Mouse (Mus musculus): ENCODE measurements at regions not wholly inside any gene's neighbourhood (a gene's known extent, or its start where the extent isn't known, plus 50 kb on each side); places are given as distances from the start of the nearest gene placed in this dataset.

DNA sequence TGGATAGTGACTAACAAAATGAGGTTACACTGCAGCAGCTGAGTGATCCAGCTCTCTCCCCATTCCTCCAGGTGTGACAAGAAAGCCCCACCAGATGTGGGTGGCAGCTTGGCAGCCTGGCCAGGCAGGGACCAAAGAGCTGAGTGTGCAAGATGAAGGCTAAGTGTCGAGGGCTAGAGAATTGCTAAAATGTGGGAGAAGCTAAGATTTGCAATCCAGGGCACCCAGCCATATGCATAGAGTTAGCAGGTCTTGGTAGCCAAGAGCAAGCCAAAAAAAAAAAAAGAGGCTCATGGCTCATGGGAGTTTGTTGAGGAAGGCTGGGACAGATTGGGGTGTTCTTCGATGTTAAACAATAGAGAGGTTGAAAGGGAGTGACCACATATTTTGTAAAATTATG, 468.0 kb downstream of the Etnk1 start:
- no peak for DNase-seq

DNA sequence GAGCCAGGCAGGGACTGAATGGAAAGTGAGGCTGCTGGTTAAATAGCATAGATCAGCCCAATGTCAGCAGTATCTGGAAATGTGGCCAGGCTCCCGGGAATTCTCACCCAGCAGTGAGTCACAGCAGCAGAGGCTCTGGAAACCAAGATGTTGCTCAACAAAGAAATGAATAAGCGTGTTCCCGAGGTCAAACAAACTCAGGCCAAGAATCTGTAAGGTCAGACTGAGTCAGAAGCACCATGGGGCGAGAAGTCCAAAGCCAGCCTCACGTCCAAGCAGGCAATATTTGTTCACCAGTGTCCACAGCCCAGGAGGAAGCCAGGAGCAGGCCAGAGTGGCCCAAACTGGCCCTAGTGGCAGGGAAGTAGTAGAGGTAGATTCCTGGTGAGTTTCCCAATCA, 473.6 kb downstream of the Etnk1 start:
- peak; percentile 72 for DNase-seq

DNA sequence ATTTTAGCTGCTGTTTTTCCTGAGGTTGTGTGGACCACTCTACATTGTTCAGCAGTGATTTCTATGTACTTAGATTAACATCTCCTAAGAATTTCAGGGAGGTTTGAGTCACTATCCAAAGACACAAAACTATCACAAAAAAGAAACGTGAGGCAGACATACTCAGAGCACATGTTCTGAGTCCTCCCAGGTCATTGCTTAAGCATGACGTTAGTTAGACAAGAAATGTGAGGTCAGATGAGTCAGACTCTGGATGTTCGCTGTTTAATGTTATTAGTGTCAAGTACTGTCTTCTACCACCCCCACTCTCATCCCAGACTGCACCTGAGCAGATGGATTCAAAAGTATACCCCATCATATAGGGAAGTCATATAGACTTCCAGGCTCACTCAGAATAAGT, 475.0 kb downstream of the Etnk1 start:
- no peak for DNase-seq

DNA sequence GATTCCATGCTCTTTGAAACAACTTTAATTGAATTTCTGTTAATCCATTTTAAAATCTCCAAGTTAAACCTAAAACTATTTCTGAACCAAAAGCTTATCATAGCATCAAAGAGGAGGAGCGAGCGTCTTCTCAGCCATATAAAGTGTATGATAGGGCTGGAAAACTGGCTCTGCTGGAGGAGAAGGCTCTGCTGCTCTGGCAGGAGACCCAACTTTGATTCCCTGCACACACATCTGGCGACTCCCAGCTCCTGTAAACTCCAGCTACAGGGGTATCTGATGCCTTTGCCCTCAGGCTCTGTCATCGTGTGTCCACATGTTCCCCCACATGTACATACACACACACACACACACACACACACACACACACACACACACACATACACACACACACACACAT, 479.0 kb downstream of the Etnk1 start:
- DNase-seq, result no peak

DNA sequence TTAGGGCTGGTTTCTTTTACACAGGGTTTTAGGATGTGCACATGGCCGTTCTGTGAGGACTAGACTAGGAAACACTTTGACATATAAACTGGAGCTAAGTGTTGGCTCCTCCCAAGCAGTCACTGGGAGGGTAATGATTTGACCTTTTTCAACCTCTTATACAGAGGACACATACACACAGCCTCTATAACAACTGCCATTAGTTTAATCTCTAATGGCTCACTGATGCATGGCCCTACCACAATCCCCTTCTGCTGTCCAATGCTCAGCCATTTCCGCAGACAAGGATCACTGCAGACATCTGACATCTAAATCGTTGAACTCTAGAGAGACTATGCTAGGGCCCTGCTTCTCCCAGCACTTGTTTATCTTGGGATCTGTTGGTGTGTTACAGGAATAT, 481.5 kb downstream of the Etnk1 start:
- DNase-seq, result no peak

DNA sequence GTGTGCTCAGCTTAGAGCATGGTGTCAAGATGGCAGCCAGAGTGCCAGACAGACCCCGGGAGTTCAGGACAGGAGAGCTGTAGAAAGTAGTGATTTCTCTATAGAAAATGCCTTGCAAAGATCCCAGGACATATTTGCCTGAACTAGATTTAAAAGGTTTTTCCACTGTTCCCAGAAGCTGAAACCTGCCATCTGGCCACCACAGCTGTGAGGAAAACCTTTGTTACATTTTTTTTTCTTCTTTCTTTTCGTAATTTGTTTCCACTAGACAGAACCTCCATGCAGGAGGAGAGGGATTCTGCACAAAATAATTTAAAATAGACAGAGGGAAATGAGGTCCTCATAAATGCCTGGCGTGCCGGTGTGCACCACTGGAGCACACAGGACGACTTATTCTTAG, 489.6 kb downstream of the Etnk1 start:
- DNase-seq, result no peak

DNA sequence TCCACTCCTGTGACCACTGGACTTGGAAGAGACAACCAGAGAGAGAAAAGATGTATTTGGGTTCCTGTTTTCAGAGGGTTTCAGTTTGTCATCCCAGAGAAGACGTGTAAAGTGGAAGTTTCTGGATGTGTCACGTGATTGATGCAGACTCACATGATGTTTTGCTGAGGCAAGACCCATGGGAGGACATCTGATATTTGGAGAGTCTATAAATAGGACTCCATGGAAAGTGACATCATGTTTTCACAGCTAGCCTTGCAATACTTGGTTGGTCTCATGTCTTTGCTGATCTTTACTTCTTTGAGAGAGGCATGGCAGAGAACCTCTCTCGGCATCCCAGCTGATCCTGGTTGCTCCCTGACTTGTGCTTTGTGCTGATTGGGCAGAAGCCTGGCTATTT, 493.8 kb downstream of the Etnk1 start:
- DNase-seq, result no peak

DNA sequence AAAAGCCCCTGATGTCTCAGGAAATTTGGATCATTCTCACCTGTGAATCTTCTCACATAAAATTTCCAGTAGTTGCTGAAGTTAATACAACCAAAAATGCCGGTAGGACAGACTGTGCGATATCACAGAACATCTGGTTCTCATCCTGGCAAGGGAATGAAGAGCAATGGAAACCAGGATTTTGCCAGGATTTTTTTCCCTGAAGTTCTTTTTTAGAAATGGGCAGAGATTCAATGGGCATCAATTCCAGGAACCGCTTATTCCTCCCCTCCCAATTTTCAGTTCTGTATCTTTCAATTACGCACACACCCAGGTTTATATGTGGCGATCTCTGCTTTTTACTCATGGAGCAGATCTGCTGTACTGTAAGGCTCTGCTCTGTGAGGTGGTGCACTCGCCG, 496.3 kb downstream of the Etnk1 start:
- DNase-seq, result peak; percentile 1

DNA sequence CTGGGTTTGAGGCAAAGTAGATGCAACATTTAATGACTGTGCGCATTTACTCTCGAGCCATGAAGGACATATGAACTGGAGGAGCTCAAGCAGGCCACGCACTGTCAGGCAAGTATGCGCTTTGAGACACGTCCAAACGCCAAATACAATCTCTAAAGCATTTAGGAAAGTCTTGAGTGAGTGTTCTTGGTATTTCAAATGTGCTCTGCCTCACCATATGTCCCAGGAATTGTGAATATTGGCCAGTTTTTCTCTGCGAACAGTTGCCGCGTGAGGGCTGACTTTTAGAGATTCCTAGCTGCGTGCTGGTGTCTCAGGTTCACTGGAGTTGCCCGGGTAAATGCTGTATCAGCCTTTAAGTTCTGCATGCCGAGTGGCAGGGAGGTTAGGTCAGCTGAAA, 498.4 kb downstream of the Etnk1 start:
- no peak for DNase-seq

DNA sequence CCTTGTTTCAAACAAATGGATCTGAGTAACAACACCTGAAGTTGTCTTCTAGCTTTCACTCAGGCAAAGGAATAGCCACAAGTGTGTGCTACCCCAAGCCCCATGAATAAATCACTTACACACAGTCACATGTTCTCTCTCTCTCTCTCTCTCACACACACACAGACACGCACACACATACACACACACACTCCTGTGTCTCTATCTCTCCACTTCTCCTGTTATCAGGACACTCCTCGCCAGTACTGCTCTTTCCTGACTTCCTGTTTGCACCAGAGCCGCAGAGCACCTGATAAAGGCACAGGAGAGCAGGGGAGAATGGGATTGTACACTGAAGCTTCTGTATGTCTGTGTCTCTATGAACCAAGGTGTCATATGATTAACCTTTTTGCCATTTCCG, 501.5 kb downstream of the Etnk1 start:
- DNase-seq, result no peak

DNA sequence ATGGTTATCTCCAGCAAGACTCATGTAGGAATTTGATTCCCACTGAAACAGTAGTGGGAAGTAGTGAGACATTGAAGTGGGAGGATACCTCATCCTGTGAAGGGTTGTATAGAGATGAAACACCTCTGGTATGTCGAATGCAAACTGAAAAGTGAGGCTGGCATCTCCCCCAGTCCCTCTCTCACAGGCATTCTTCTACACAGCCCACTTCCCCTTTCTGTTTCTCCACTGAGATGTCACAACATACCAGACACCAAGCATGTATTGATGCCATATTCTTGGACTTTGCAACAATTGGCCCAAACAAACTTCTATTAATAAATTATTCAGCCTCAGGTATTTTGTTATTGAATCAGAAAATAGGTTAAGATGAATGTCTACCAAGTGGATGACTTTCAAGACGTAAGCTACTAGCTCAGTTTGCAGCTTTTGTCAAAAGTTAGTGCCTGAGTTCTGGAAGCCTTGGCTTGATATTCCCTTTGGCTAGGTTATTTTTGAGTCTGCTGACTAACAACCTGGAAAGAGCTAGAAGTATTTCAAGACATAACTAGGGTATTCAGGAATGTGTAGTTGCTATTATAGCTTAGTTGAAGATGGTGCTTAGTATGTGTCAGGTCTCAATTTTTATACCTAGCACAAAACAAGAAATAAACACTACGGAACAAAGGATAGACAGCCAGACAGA, 502.6 kb downstream of the Etnk1 start:
- DNase-seq, result no peak

DNA sequence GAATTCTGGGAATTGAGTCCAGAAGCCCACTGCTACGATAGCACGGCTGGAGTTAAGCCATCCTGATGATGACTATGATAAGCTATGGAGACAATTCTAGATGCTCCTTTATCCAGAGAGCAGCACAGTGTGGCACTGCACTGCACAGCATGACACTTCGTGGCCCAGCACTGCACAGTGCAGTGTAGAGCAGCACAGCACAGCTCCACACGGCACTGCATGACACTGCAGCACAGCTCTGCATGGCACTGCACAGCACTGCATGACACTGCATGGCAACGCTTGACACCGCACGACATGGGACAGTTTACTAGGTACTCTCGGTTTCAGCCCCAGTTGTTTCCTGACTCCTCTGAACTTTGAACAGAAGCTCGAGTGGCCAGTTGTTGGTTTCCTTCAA, 523.1 kb downstream of the Etnk1 start:
- no peak for DNase-seq

DNA sequence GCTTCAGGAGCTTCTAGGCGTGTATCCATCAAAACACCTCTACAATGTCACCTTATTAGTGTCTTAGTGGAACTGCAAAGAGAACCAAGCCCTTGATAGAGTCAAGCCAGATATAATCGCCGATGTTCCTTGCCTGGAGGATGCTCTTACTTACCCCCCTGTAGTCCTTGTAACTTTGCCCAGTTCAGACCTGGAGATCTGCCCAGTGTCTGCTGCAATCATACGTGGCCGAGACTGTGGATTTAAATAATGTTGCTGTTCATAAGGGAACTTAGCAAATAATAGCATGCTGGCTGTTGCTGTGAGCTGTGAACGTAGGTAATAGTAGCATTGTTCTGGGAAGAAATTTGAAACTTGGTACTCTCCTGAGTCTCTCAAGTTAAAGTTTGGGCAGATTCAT, 523.8 kb downstream of the Etnk1 start:
- no peak for DNase-seq

DNA sequence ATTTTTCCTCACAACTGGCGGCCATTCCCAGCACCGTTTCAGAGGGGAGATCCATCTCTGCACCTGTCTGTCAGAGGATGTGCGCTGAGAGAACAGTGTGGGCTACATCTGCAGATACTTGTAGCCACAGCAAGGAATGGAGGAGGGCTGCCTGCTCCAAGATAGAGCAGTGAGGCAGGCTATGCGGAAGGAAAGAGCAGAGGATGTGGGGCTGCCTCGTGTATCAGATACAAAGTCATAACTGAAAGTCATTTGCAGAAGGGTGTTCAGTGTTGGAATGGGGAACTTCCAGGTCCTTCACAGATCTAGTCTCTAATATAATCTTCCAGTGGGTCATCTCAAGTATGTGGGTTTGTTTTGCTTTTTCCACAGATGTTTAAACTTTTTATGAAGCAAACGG, 531.0 kb downstream of the Etnk1 start:
- DNase-seq, result no peak

DNA sequence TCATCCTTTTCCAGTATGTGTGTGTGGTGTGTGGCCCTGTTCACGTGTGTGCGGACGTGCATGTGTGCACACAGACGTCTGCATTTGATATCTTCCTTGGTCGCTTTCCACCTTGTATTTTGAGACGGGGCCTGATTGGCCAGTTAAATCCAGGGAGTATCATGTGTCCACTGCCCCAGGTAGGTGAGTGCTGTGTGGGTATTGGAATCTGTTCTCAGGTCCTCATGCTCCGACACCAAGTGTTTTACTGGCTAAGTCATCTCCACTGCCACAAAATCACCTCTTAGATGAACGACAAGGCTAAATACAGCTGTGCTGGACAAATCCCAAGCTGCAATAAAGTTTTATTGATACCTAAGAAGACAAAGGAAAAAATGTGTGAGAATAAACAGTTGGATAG, 537.0 kb downstream of the Etnk1 start:
- DNase-seq, result no peak

DNA sequence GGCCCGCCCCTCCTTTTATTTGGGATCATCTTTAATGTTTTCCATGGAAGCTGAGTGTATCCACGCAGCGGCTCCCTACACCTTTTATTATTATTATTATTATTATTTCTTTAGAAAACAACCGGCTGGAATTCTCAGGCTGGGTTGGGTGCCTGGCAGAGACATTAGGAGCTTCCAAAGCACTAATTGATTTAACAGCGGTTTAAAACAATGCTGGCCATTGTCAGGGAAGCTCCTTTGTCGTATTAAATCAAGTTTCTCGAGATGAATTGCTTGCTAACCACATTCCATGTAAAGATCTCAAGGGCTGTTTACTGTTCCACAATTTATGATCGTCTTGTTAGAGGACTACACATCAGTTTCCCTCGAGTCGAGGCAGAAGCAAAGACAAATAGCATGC, 539.4 kb downstream of the Etnk1 start:
- no peak for DNase-seq

DNA sequence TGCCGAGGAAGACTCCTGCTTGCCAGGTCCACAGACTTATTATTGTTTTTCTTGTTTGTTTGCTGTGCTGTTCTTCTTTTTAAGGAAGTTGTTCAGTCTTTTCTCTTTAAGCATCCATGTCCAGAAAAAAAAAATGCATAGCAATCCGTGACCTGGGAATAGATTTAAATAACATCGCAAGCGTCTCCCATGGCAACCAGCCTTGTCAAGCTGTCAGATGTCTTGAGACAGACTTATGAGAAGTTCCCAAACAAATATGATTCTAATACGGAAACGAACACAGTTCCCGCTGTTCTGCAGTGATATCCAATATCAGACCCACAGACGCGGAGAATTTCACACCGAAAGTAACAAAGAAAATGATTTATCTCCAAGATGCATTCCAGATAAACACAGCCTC, 547.4 kb downstream of the Etnk1 start:
- DNase-seq, result no peak

DNA sequence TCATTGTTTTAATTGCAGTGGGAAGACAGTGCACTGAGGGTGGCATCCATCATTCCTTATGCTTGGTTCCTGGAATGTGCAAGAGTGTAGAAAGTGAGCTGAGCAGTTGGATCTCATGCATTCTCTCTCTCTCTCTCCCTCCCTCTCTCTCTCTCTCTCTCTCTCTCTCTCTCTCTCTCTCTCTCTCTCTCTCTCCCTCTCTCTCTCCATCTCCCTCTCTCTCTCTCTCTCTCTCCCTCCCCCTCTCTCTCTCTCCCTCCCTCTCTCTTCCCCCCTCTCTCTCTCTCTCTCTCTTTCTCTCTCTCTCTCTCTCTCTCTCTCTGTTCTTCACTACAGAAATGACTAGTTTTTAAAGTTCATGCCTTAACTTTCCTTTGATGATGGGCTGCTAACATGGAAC, 583.1 kb downstream of the Etnk1 start:
- no peak for DNase-seq

DNA sequence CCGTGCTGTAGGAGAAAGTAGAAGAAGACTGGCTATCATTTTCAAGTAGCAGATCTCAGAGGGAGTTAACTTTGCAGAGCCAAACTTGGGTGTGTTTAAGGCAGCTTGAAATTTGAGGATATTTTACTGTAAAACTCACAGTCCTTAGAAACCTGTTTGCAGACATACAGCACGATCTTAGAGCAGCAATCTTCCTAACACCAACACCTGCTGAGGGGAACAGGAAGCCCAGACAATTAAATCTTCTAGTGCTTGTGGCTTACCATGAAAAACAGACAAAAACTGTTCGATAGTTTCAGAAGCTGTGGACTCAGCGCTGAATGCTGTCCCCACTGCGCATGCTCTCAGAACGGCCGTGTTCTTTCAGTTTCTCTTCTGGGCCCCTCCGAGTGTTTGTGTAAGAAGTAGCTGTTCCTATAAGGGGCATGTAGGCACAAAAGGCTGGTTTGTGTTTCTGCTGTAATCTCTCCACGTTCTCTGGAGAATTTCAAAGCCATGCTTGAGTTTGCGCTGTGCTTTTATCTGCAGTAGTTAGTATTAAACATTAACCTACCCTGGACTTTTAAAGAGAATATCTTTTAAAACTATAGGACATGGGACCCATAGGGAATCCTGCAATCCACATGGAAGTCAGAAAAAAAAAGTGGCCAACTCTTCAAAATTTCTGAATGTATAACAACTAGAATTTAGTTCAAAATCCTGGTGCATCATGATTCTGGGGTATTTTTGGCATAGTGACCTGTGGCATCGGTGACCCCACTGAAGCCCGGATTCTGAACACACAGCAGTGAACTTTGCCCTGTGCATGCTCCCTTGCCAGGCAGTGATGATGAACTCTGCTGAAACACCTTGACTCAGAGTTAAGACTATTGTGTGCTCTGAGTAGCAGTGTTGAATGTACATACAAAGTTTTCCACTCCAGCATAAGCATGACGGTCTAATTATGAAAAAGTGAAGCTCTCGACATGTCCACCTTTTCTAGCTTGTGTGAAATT, 584.4 kb downstream of the Etnk1 start:
- DNase-seq, result peak; percentile 72

DNA sequence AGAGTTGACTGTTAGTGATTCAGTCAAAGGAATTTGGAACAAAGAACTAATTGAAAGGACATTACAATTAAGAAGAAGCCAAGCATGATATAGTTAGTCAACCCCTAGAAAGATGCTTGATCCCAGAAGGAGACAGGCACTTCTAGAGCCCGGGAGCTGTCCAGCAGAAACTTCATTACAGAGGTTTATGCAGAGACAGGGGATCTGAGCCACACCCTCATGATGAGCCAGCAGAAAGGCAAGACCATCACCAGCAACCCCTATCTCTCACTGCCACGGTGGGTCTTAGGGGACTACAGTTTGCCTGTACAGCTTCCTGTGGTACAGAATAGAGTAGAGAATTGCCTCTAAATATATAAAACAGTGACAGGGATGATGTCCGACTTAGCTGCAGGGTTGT, 590.4 kb downstream of the Etnk1 start:
- no peak for DNase-seq

DNA sequence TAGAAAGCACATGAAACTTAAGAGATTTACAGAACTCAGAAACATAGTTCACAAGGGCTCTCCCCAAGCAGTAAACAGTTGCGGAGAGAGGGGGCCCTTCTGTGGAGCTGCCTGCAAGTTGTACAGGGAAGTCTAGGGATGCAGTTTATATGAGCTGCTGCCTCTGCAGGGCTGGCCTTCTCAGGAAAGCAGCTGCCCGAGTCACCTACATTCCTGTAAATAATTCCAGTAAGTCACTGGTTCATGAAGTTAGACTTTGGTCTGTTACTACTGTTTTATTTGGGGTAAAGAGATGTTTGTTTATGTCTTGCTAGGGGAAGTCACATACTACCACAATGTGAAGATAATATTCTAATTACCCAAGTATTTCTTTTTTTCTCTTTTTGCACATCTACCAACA, 601.1 kb downstream of the Etnk1 start:
- no peak for DNase-seq
